Mouse (Mus musculus) liver, embryonic 15.5 days (tissue): Measurements from ENCODE around the gene Kcnip3. TPM values are rescaled to one million over a fixed set of nuclear protein-coding genes. Genes with fewer than 3 reads are reported as not detected.

Experiments used
- ATAC-seq: fragments of 200-750 bp; cut with Nextera tagmentation; 2 replicates; pipeline ENCODE4 v1.8.0; 2017; ENCODE audit warnings: moderate number of reproducible peaks, mild to moderate bottlenecking, moderate library complexity; ENCODE audit not compliant: insufficient read depth
- H3K27ac ChIP-seq: fragments of 300-500 bp; sonication (generic); replicated peaks from 2 replicates; pipeline ENCODE4 v1.5.1; 2015; ENCODE audit warnings: mild to moderate bottlenecking, inconsistent platforms
- H3K27me3 ChIP-seq: fragments of 300-500 bp; sonication (generic); 2 replicates; pipeline ENCODE4 v1.6.1; 2015; ENCODE audit warnings: mild to moderate bottlenecking, inconsistent platforms
- H3K36me3 ChIP-seq: fragments of 300-500 bp; sonication (generic); replicated peaks from 2 replicates; pipeline ENCODE4 v1.6.1; 2015; ENCODE audit warnings: moderate library complexity, mild to moderate bottlenecking, inconsistent platforms
- H3K4me1 ChIP-seq: fragments of 300-500 bp; sonication (generic); replicated peaks from 2 replicates; pipeline ENCODE4 v1.6.1; 2015; ENCODE audit warnings: inconsistent platforms
- H3K4me2 ChIP-seq: fragments of 300-500 bp; sonication (generic); 2 replicates; pipeline ENCODE4 v1.6.1; 2015; ENCODE audit warnings: moderate library complexity, mild to moderate bottlenecking, inconsistent platforms
- H3K4me3 ChIP-seq: fragments of 300-500 bp; sonication (generic); replicated peaks from 2 replicates; pipeline ENCODE4 v1.5.1; 2015; ENCODE audit warnings: mild to moderate bottlenecking, inconsistent platforms
- H3K9ac ChIP-seq: fragments of 300-500 bp; sonication (generic); 2 replicates; pipeline ENCODE4 v1.6.1; 2015; ENCODE audit warnings: moderate library complexity, mild to moderate bottlenecking, inconsistent platforms
- H3K9me3 ChIP-seq: fragments of 300-500 bp; sonication (generic); replicated peaks from 2 replicates; pipeline ENCODE4 v1.6.1; 2016; ENCODE audit warnings: inconsistent platforms
- WGBS: fragments of 180-500 bp; shearing (Covaris S2); methylation state at CpG from one replicate; pipeline ENCODE4 v1.1.7; 2015; ENCODE audit warnings: mixed read lengths; ENCODE audit not compliant: insufficient replicate concordance; 5-methylcytosine and 5-hydroxymethylcytosine counted together
- polyA plus RNA-seq: library from polyadenylated mRNA; unstranded; fragments of >200 nt; fragmentation: Nextera tagmentation; extraction: Ambion mirVana; gene quantifications from 2 replicates; pipeline ENCODE4 v1.2.1, GENCODE M21; 2015

Kcnip3 gene
- polyA plus RNA-seq, 1 experiment from 2014 or later, result 0.41 TPM

- no peak overlapping the region for H3K4me3 ChIP-seq
- H3K27ac ChIP-seq, result no peak overlapping the region
- no peaks in the 10 kb centered on the region for H3K9me3 ChIP-seq
- ATAC-seq, result no peak
- H3K4me2 ChIP-seq, result no peak overlapping the region
- peaks cover 17% of the 10 kb centered on the region for H3K27me3 ChIP-seq
- no peaks in the 10 kb centered on the region for H3K36me3 ChIP-seq
- H3K4me1 ChIP-seq, result no peaks in the 10 kb centered on the region
- WGBS, result 55% methylated on average over 8 of the region's 8 CpGs
- no peak overlapping the region for H3K9ac ChIP-seq
Observed at GRCm38 (mm10) chr2:127517081-127517480, 4.8 kb downstream of the Kcnip3 start.

GRCm38 (mm10) chr2:127514380-127515124, 7.3 kb downstream of the Kcnip3 start:
- ATAC-seq, result no peak
- H3K9me3 ChIP-seq, result no peaks in the 10 kb centered on the region
- no peaks in the 10 kb centered on the region for H3K4me1 ChIP-seq
- no peak overlapping the region for H3K27ac ChIP-seq
- H3K4me3 ChIP-seq, result no peak overlapping the region
- no peaks in the 10 kb centered on the region for H3K36me3 ChIP-seq
- 56% methylated on average over 9 of the region's 9 CpGs for WGBS
- no peak overlapping the region for H3K4me2 ChIP-seq
- no peaks in the 10 kb centered on the region for H3K27me3 ChIP-seq
- H3K9ac ChIP-seq, result no peak overlapping the region

- H3K27ac ChIP-seq, result no peak overlapping the region
- H3K9ac ChIP-seq, result no peak overlapping the region
- no peak overlapping the region for H3K4me3 ChIP-seq
- H3K4me1 ChIP-seq, result no peaks in the 10 kb centered on the region
- WGBS, result 62% methylated on average over 3 of the region's 3 CpGs
- H3K4me2 ChIP-seq, result no peak overlapping the region
- ATAC-seq, result no peak
- no peaks in the 10 kb centered on the region for H3K36me3 ChIP-seq
- H3K27me3 ChIP-seq, result no peaks in the 10 kb centered on the region
- no peaks in the 10 kb centered on the region for H3K9me3 ChIP-seq
Observed at GRCm38 (mm10) chr2:127513244-127513643, 8.7 kb downstream of the Kcnip3 start.

GRCm38 (mm10) chr2:127511426-127511825, 10.5 kb downstream of the Kcnip3 start:
- Histone ChIP-seq H3K27me3 (0 out of 2 replicates have a peak, but pooled peaks cover 3% of the 10 kb centered on the region), H3K9ac (no peak overlapping the region), H3K4me2 (no peak overlapping the region), H3K9me3 (no peaks in the 10 kb centered on the region), H3K36me3 (no peaks in the 10 kb centered on the region), H3K27ac (no peak overlapping the region), H3K4me3 (no peak overlapping the region), H3K4me1 (peaks cover 6% of the 10 kb centered on the region)
- WGBS, result 51% methylated on average over 4 of the region's 4 CpGs
- no peak for ATAC-seq

- ATAC-seq, result no peak
- Histone ChIP-seq H3K4me3 (no peak overlapping the region), H3K9me3 (no peaks in the 10 kb centered on the region), H3K4me2 (no peak overlapping the region), H3K9ac (no peak overlapping the region), H3K27ac (no peak overlapping the region), H3K4me1 (peaks cover 9% of the 10 kb centered on the region), H3K36me3 (no peaks in the 10 kb centered on the region), H3K27me3 (0 out of 2 replicates have a peak, but pooled peaks cover 7% of the 10 kb centered on the region)
- WGBS, result 41% methylated on average over 7 of the region's 7 CpGs
Observed at GRCm38 (mm10) chr2:127507967-127508660, 13.8 kb downstream of the Kcnip3 start.

- Histone ChIP-seq H3K4me1 (peaks cover 9% of the 10 kb centered on the region), H3K4me3 (no peak overlapping the region), H3K9me3 (no peaks in the 10 kb centered on the region), H3K27me3 (peaks cover 7% of the 10 kb centered on the region; the same call in 1 of the 2 replicates), H3K9ac (no peak overlapping the region), H3K27ac (no peak overlapping the region), H3K36me3 (no peaks in the 10 kb centered on the region), H3K4me2 (no peak overlapping the region)
- 23% methylated on average over 7 of the region's 7 CpGs for WGBS
- ATAC-seq, result no peak
Observed at GRCm38 (mm10) chr2:127507077-127507774, 14.7 kb downstream of the Kcnip3 start.

- H3K4me3 ChIP-seq, result no peak overlapping the region
- 45% methylated on average over 6 of the region's 6 CpGs for WGBS
- H3K36me3 ChIP-seq, result no peaks in the 10 kb centered on the region
Observed at GRCm38 (mm10) chr2:127506131-127506632, 15.7 kb downstream of the Kcnip3 start.

GRCm38 (mm10) chr2:127505196-127505595, 16.7 kb downstream of the Kcnip3 start:
- Histone ChIP-seq H3K4me2 (no peak overlapping the region), H3K36me3 (no peaks in the 10 kb centered on the region), H3K9ac (no peak overlapping the region), H3K4me3 (no peak overlapping the region), H3K27ac (no peak overlapping the region), H3K27me3 (peaks cover 14% of the 10 kb centered on the region; the same call in 1 of the 2 replicates), H3K9me3 (no peaks in the 10 kb centered on the region), H3K4me1 (peaks cover 9% of the 10 kb centered on the region)
- WGBS, result 46% methylated on average over 4 of the region's 4 CpGs
- ATAC-seq, result no peak

More at GRCm38 (mm10) chr2:127506131-127506632, 15.7 kb downstream of the Kcnip3 start:
- Histone ChIP-seq H3K9ac (no peak overlapping the region), H3K27ac (peak overlapping the region; percentile 38; the same call in 1 of the 2 replicates), H3K4me1 (peaks cover 9% of the 10 kb centered on the region), H3K9me3 (no peaks in the 10 kb centered on the region), H3K4me2 (no peak overlapping the region), H3K27me3 (peaks cover 14% of the 10 kb centered on the region; the same call in 1 of the 2 replicates)
- 0 out of 2 replicates have a peak, but pooled peaks have one; percentile 14 for ATAC-seq

GRCm38 (mm10) chr2:127503751-127504549, 17.9 kb downstream of the Kcnip3 start:
- no peak for ATAC-seq
- Histone ChIP-seq H3K4me2 (no peak overlapping the region), H3K27ac (no peak overlapping the region), H3K4me3 (no peak overlapping the region), H3K4me1 (peaks cover 9% of the 10 kb centered on the region), H3K9ac (no peak overlapping the region), H3K9me3 (no peaks in the 10 kb centered on the region), H3K36me3 (no peaks in the 10 kb centered on the region), H3K27me3 (peaks cover 14% of the 10 kb centered on the region; the same call in 1 of the 2 replicates)
- 53% methylated on average over 8 of the region's 8 CpGs for WGBS

GRCm38 (mm10) chr2:127501061-127501460, 20.8 kb downstream of the Kcnip3 start:
- Histone ChIP-seq H3K4me3 (no peak overlapping the region), H3K27me3 (peaks cover 11% of the 10 kb centered on the region; the same call in 1 of the 2 replicates), H3K27ac (no peak overlapping the region), H3K9me3 (no peaks in the 10 kb centered on the region), H3K36me3 (no peaks in the 10 kb centered on the region), H3K4me1 (no peaks in the 10 kb centered on the region; the same call in 1 of the 2 replicates), H3K4me2 (no peak overlapping the region), H3K9ac (no peak overlapping the region)
- WGBS, result 38% methylated on average over 7 of the region's 7 CpGs
- ATAC-seq, result no peak
